ENCODE assay signal across 38 mouse cellular contexts in the genomic region with DNA sequence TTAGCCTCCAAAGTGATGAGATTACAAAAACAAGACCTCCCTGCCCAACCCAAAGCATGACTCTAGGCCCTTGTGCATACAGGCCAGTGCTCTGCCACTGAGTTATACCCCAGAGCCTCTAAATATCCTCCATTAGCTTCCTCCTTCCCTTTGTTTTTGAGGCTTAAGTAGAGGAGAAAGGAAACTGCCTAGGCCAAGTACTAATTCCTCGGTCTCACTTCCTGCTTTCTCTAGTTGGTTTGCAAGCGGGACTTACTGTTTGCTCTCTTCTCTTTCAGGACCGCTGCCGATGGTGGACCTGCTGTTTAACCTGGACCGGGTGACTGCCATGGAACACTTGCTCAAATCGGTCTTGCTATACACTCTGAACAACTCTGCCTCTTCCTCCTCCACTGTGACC. TPM values are rescaled to one million over a fixed set of nuclear protein-coding genes. Genes with fewer than 3 reads are reported as not detected.
"Had no signal": no experiment of that assay in that cellular context is flagged by ENCODE, and none has a peak within 500 bp of the region (broad histone marks: within the 10 kb centered on the region; RNA-seq: fewer than 3 reads in every experiment).

No protein-coding gene starts in this region.

- H3K27me3 ChIP-seq: embryonic facial prominence, embryonic 12.5 days; embryonic facial prominence, embryonic 13.5 days; embryonic facial prominence, embryonic 15.5 days; forebrain, embryonic 13.5 days; forebrain, embryonic 15.5 days had no signal

- H3K4me2 ChIP-seq: embryonic facial prominence, embryonic 12.5 days; embryonic facial prominence, embryonic 13.5 days; embryonic facial prominence, embryonic 15.5 days; forebrain, embryonic 12.5 days; forebrain, embryonic 13.5 days; forebrain, embryonic 15.5 days had no signal

- H3K27ac ChIP-seq: embryonic facial prominence, embryonic 10.5 days; embryonic facial prominence, embryonic 12.5 days; embryonic facial prominence, embryonic 13.5 days; embryonic facial prominence, embryonic 15.5 days; forebrain, embryonic 10.5 days; forebrain, embryonic 12.5 days; forebrain, embryonic 13.5 days; forebrain, embryonic 15.5 days; gastrocnemius, adult 2 months; heart, adult 2 months had no signal

- DNase-seq: cerebellum, adult 8-10 months; cerebellum, adult 9-10 months; cerebellum, adult 9-11 months; cerebellum, postnatal 10 days; cerebellum, postnatal 14 days; cerebellum, postnatal 25 days; cerebellum, postnatal 36 days; embryo, embryonic 11 days; forebrain, postnatal 0 days; gastrocnemius, adult 2 months; gastrocnemius, postnatal 10 days; gastrocnemius, postnatal 14 days; gastrocnemius, postnatal 25 days; gastrocnemius, postnatal 36 days; heart, adult 18-20 months; heart, adult 2 months had no signal

- H3K4me1 ChIP-seq: embryonic facial prominence, embryonic 12.5 days had no signal

- H3K4me3 ChIP-seq: embryonic facial prominence, embryonic 10.5 days; embryonic facial prominence, embryonic 12.5 days; embryonic facial prominence, embryonic 13.5 days; embryonic facial prominence, embryonic 15.5 days; erythroblast, embryonic 14.5 days; forebrain, embryonic 10.5 days; forebrain, embryonic 12.5 days; forebrain, embryonic 13.5 days; forebrain, embryonic 15.5 days; gastrocnemius, adult 2 months; heart, adult 2 months had no signal

- ATAC-seq: forebrain, embryonic 13.5 days; forebrain, embryonic 14.5 days; forebrain, embryonic 15.5 days; forebrain, embryonic 16.5 days; forebrain, postnatal 0 days had no signal

- H3K9me3 ChIP-seq: embryonic facial prominence, embryonic 10.5 days; embryonic facial prominence, embryonic 12.5 days; embryonic facial prominence, embryonic 13.5 days; embryonic facial prominence, embryonic 15.5 days; forebrain, embryonic 10.5 days; forebrain, embryonic 12.5 days; forebrain, embryonic 13.5 days; forebrain, embryonic 15.5 days had no signal

- H3K36me3 ChIP-seq: embryonic facial prominence, embryonic 10.5 days; embryonic facial prominence, embryonic 12.5 days; embryonic facial prominence, embryonic 13.5 days; forebrain, embryonic 10.5 days; forebrain, embryonic 12.5 days; forebrain, embryonic 15.5 days had no signal

- H3K9ac ChIP-seq: embryonic facial prominence, embryonic 12.5 days; embryonic facial prominence, embryonic 13.5 days; embryonic facial prominence, embryonic 15.5 days; forebrain, embryonic 12.5 days; forebrain, embryonic 13.5 days; forebrain, embryonic 15.5 days; forebrain, postnatal 0 days had no signal

RNA-seq across cellular contexts. Expression of a gene that starts 5.5 kb away (rescaled TPM):
- polyA plus RNA-seq: erythroblast, embryonic 14.5 days had no signal

RNA-seq across cellular contexts. Expression of a gene that starts 13.4 kb away (rescaled TPM):
- total RNA-seq: common myeloid progenitor, adult 5-6 weeks; forebrain, postnatal 0 days; gastrocnemius, adult 18-20 months; gastrocnemius, adult 2 months; gastrocnemius, adult 8-10 months; gastrocnemius, postnatal 10 days; gastrocnemius, postnatal 14 days; gastrocnemius, postnatal 25 days; gastrocnemius, postnatal 36 days; gastrocnemius, postnatal 4 days; heart, adult 18-20 months; heart, adult 2 months; heart, adult 8-10 months had no signal
- polyA plus RNA-seq: cortical plate, adult 2 months; embryonic facial prominence, embryonic 10.5 days; embryonic facial prominence, embryonic 11.5 days; embryonic facial prominence, embryonic 13.5 days; embryonic facial prominence, embryonic 14.5 days; embryonic facial prominence, embryonic 15.5 days; erythroblast, embryonic 14.5 days; forebrain, embryonic 10.5 days; forebrain, embryonic 11.5 days; forebrain, embryonic 12.5 days; forebrain, embryonic 13.5 days; forebrain, embryonic 14.5 days; forebrain, embryonic 15.5 days; forebrain, embryonic 16.5 days; forebrain, postnatal 0 days; frontal cortex, adult 2 months; gonadal fat pad, adult 2 months; heart, adult 2 months had no signal

RNA-seq across cellular contexts. Expression of a gene that starts 20.6 kb away (rescaled TPM):
- total RNA-seq: common myeloid progenitor, adult 5-6 weeks; forebrain, postnatal 0 days; gastrocnemius, adult 18-20 months; gastrocnemius, adult 2 months; gastrocnemius, postnatal 10 days; gastrocnemius, postnatal 14 days; gastrocnemius, postnatal 25 days; gastrocnemius, postnatal 36 days; gastrocnemius, postnatal 4 days; heart, adult 18-20 months; heart, adult 2 months; heart, adult 8-10 months had no signal
- polyA plus RNA-seq: embryonic facial prominence, embryonic 11.5 days; embryonic facial prominence, embryonic 14.5 days; erythroblast, embryonic 14.5 days; forebrain, embryonic 10.5 days; forebrain, embryonic 11.5 days; forebrain, embryonic 13.5 days; forebrain, embryonic 14.5 days; forebrain, embryonic 15.5 days; forebrain, embryonic 16.5 days; forebrain, postnatal 0 days; heart, adult 2 months had no signal

RNA-seq across cellular contexts. Expression of a gene that starts 20.7 kb away (rescaled TPM):
- total RNA-seq: common myeloid progenitor, adult 5-6 weeks had no signal
- polyA plus RNA-seq: erythroblast, embryonic 14.5 days had no signal
